ENCODE assay signal across 37 mouse cellular contexts in the genomic region with DNA sequence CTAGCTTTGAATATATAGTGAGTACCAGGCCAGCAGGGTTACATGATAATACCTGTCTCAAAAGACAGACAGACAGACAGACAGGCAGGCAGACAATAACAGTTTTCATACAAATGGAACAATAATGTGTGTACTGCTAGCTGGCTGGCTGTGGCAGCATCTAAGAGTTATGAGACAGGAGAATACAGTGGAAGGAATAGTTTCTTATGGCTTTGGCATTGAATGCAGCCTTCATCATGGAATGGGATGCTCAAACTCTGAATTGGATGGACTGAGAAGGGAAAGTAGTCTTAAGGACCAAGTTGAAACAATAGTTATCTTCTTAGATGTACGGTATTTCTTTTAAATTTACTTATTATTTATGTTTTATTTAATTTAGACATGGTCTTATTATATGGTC. TPM values are rescaled to one million over a fixed set of nuclear protein-coding genes. Genes with fewer than 3 reads are reported as not detected.
"Had no signal": no experiment of that assay in that cellular context is flagged by ENCODE, and none has a peak within 500 bp of the region (broad histone marks: within the 10 kb centered on the region; RNA-seq: fewer than 3 reads in every experiment).

No protein-coding gene starts in this region.

- H3K4me3 ChIP-seq: left cerebral cortex, adult 2 months; limb, embryonic 10.5 days; limb, embryonic 12.5 days; limb, embryonic 13.5 days; limb, embryonic 15.5 days; liver, embryonic 12.5 days; liver, embryonic 13.5 days; liver, embryonic 15.5 days; lung, embryonic 15.5 days; megakaryocyte, embryonic 14.5 days; midbrain, embryonic 10.5 days; midbrain, embryonic 12.5 days; midbrain, embryonic 13.5 days; midbrain, embryonic 15.5 days; myocyte; neural tube, embryonic 12.5 days had no signal

- H3K27ac ChIP-seq: left cerebral cortex, adult 2 months; limb, embryonic 10.5 days; limb, embryonic 12.5 days; limb, embryonic 13.5 days; limb, embryonic 15.5 days; liver, embryonic 12.5 days; liver, embryonic 13.5 days; liver, embryonic 14.5 days; liver, embryonic 15.5 days; lung, embryonic 15.5 days; macrophage; midbrain, embryonic 10.5 days; midbrain, embryonic 12.5 days; midbrain, embryonic 13.5 days; midbrain, embryonic 15.5 days; neural tube, embryonic 12.5 days had no signal

- H3K36me3 ChIP-seq: limb, embryonic 10.5 days; limb, embryonic 12.5 days; limb, embryonic 13.5 days; limb, embryonic 15.5 days; liver, embryonic 12.5 days; liver, embryonic 13.5 days; liver, embryonic 15.5 days; lung, embryonic 15.5 days; midbrain, embryonic 10.5 days; midbrain, embryonic 12.5 days; midbrain, embryonic 13.5 days; midbrain, embryonic 15.5 days; neural tube, embryonic 12.5 days had no signal

- DNase-seq: left cerebral cortex, postnatal 4 days; liver; liver, embryonic 13.5 days; liver, postnatal 0 days; lung, adult 18-20 months; lung, adult 2 months; lung, embryonic 14.5 days; lung, postnatal 10 days; lung, postnatal 14 days; lung, postnatal 36 days; lung, postnatal 4 days; midbrain, embryonic 14.5 days had no signal

- H3K27me3 ChIP-seq: limb, embryonic 12.5 days; limb, embryonic 13.5 days; limb, embryonic 15.5 days; lung, embryonic 15.5 days; megakaryocyte, embryonic 14.5 days; midbrain, embryonic 12.5 days; midbrain, embryonic 13.5 days; midbrain, embryonic 15.5 days; neural tube, embryonic 12.5 days had no signal

- ATAC-seq: liver, embryonic 12.5 days; liver, postnatal 0 days; lung, postnatal 0 days; midbrain, embryonic 13.5 days had no signal

- H3K9me3 ChIP-seq: limb, embryonic 10.5 days; limb, embryonic 12.5 days; limb, embryonic 13.5 days; limb, embryonic 15.5 days; liver, embryonic 12.5 days; liver, embryonic 13.5 days; liver, embryonic 15.5 days; lung, embryonic 15.5 days; megakaryocyte, embryonic 14.5 days; midbrain, embryonic 10.5 days; midbrain, embryonic 12.5 days; midbrain, embryonic 13.5 days; midbrain, embryonic 15.5 days; neural tube, embryonic 12.5 days had no signal

- H3K4me2 ChIP-seq: limb, embryonic 12.5 days; limb, embryonic 13.5 days; limb, embryonic 15.5 days; liver, embryonic 11.5 days; liver, embryonic 12.5 days; liver, embryonic 13.5 days; liver, embryonic 15.5 days; lung, embryonic 14.5 days; lung, embryonic 15.5 days; midbrain, embryonic 12.5 days; midbrain, embryonic 13.5 days; midbrain, embryonic 15.5 days; neural tube, embryonic 12.5 days had no signal

- H3K9ac ChIP-seq: limb, embryonic 12.5 days; limb, embryonic 13.5 days; limb, embryonic 15.5 days; liver, embryonic 12.5 days; liver, embryonic 13.5 days; liver, embryonic 14.5 days; liver, embryonic 15.5 days; liver, postnatal 0 days; lung, embryonic 14.5 days; lung, embryonic 15.5 days; midbrain, embryonic 12.5 days; midbrain, embryonic 13.5 days; midbrain, embryonic 15.5 days; neural tube, embryonic 12.5 days had no signal

- H3K4me1 ChIP-seq: limb, embryonic 10.5 days; limb, embryonic 12.5 days; limb, embryonic 13.5 days; limb, embryonic 15.5 days; liver, embryonic 12.5 days; liver, embryonic 13.5 days; liver, embryonic 15.5 days; lung, embryonic 15.5 days; midbrain, embryonic 12.5 days; midbrain, embryonic 13.5 days; midbrain, embryonic 15.5 days; neural tube, embryonic 12.5 days had no signal

RNA-seq across cellular contexts. Expression of gene Cga, which starts 5.7 kb away (rescaled TPM):
- polyA plus RNA-seq: limb, embryonic 10.5 days; limb, embryonic 11.5 days; limb, embryonic 12.5 days; limb, embryonic 13.5 days; limb, embryonic 14.5 days; limb, embryonic 15.5 days; liver, embryonic 11.5 days; liver, embryonic 12.5 days; liver, embryonic 14.5 days; liver, embryonic 16.5 days; lung, adult 2 months; lung, embryonic 14.5 days; lung, embryonic 15.5 days; lung, embryonic 16.5 days; lung, postnatal 0 days; macrophage; midbrain, embryonic 12.5 days; midbrain, embryonic 13.5 days; midbrain, embryonic 14.5 days; midbrain, embryonic 15.5 days; midbrain, postnatal 0 days; myocyte; neural tube, embryonic 11.5 days; neural tube, embryonic 12.5 days had no signal
